In the genomic region with DNA sequence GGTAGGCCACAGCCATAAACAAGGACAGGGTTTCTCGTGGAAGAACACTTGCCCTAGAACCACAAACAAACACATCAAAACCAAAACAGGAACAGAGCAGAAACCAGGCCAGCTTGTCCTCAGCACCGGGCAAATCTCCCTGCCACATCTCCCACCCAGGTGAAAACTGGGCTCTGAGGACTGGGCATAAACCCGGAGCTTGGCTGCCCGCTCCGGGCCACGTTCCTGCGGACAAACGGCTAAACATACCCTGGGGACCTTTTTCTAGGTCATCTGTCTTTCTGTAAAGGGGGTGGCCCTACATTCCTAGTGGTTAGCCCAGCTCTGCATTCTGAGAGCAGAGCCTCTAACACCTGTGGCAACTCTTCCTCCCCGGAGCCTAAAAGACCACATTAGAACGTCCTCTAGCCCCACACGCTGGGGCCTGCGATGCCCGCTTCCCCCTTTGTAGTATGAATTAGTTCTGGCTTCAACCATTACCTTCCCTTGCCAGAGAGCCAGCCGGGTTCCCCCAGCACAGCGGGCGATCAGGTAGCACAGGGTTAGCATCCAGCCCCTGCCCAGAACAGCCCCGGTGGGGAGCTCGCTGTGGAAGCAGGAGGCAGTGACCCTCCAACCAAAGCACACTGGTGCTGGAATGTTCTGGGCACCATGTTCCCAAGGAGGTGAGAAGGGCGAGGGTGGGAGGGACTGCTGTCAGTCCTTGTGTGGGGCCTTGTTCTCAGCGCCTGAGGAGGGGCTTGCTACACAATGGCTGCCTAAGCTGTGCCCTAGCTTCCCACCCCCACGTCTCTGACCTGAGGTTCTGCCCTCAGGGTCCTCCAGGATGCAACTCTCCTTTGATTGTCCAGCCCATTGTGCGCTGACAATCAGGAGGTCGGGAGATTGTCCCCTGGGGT, we compare ENCODE assay signal across 16 mouse cellular contexts. TPM values are rescaled to one million over a fixed set of nuclear protein-coding genes. Genes with fewer than 3 reads are reported as not detected.
DNase-seq lines count a peak whose midpoint lies in the region; ATAC-seq and TF ChIP-seq lines count a peak whose summit lies in the region.
"Had no signal": no experiment of that assay in that cellular context is flagged by ENCODE, and none has a peak within 500 bp of the region (broad histone marks: within the 10 kb centered on the region; RNA-seq: fewer than 3 reads in every experiment).

No protein-coding gene starts in this region.

- no peaks in the 10 kb centered on the region for H3K9me3 ChIP-seq in neural tube, embryonic 12.5 days
- H3K9me3 ChIP-seq in neural tube, embryonic 15.5 days (replicated peaks) = no peaks in the 10 kb centered on the region
- H3K9me3 ChIP-seq in limb, embryonic 10.5 days (replicated peaks) = no peaks in the 10 kb centered on the region
- H3K9me3 ChIP-seq: intestine, embryonic 15.5 days had no signal

- 0 out of 2 replicates have a peak overlapping the region, but pooled peaks have one; percentile 5 for H3K4me2 ChIP-seq in neural tube, embryonic 12.5 days (replicated peaks)
- no peak overlapping the region for H3K4me2 ChIP-seq in neural tube, embryonic 15.5 days
- H3K4me2 ChIP-seq: intestine, embryonic 15.5 days had no signal

- DNase-seq in gastrocnemius, adult 2 months = no peak
- no peak for DNase-seq in gastrocnemius, postnatal 36 days
- no peak for DNase-seq in limb, embryonic 10.5 days (ENCODE audit: low spot score)
- no peak for DNase-seq in spleen, postnatal 4 days (ENCODE audit: low spot score in 2 of 2)
- no peak for DNase-seq in urinary bladder, postnatal 10 days (ENCODE audit: low spot score)
- DNase-seq: adrenal gland, adult 2 months; heart, adult 11 months; kidney, postnatal 14 days; lung, adult 18-20 months; right cerebral cortex, adult 18-20 months; thymus, adult 2 months had no signal

- peak overlapping the region; percentile 49 for H3K27ac ChIP-seq in gastrocnemius, adult 2 months
- no peak overlapping the region for H3K27ac ChIP-seq in neural tube, embryonic 12.5 days
- H3K27ac ChIP-seq in neural tube, embryonic 15.5 days (replicated peaks) = no peak overlapping the region
- peak overlapping the region; percentile 48 for H3K27ac ChIP-seq in limb, embryonic 10.5 days
- H3K27ac ChIP-seq: intestine, embryonic 15.5 days; macrophage had no signal

- H3K36me3 ChIP-seq in neural tube, embryonic 12.5 days = peaks cover 3% of the 10 kb centered on the region; the same call in 1 of the 2 replicates
- peaks cover 20% of the 10 kb centered on the region for H3K36me3 ChIP-seq in neural tube, embryonic 15.5 days
- no peaks in the 10 kb centered on the region for H3K36me3 ChIP-seq in limb, embryonic 10.5 days
- H3K36me3 ChIP-seq: intestine, embryonic 15.5 days had no signal

- no peak overlapping the region for H3K9ac ChIP-seq in neural tube, embryonic 12.5 days
- no peak overlapping the region for H3K9ac ChIP-seq in neural tube, embryonic 15.5 days (replicated peaks)
- H3K9ac ChIP-seq: intestine, embryonic 15.5 days had no signal

- H3K4me3 ChIP-seq in gastrocnemius, adult 2 months = peak overlapping the region; percentile 7
- no peak overlapping the region for H3K4me3 ChIP-seq in neural tube, embryonic 12.5 days
- H3K4me3 ChIP-seq in neural tube, embryonic 15.5 days (replicated peaks) = no peak overlapping the region
- no peak overlapping the region for H3K4me3 ChIP-seq in limb, embryonic 10.5 days
- H3K4me3 ChIP-seq: intestine, embryonic 15.5 days; myocyte had no signal

- intact Hi-C loops in gastrocnemius, adult 2 months (cut with DNase I) = no loop called here
- intact Hi-C loops in gastrocnemius, postnatal 36 days (cut with DNase I) = no loop called here

- H3K27me3 ChIP-seq in neural tube, embryonic 12.5 days (replicated peaks) = 0 out of 2 replicates have a peak, but pooled peaks cover 2% of the 10 kb centered on the region
- no peaks in the 10 kb centered on the region for H3K27me3 ChIP-seq in neural tube, embryonic 15.5 days (replicated peaks)
- H3K27me3 ChIP-seq in limb, embryonic 10.5 days (ENCODE audit: low read depth, poor library complexity, severe bottlenecking) = peaks cover 15% of the 10 kb centered on the region; the same call in 1 of the 2 replicates
- H3K27me3 ChIP-seq: intestine, embryonic 15.5 days had no signal

- ATAC-seq in neural tube, embryonic 12.5 days (ENCODE audit: low FRiP score, low read depth) = no peak
- ATAC-seq in neural tube, embryonic 15.5 days (ENCODE audit: low FRiP score) = no peak
- ATAC-seq: intestine, embryonic 15.5 days had no signal

- no peak for TF ChIP-seq CTCF in gastrocnemius, adult 2 months (IDR thresholded peaks at IDR 0.05)

- WGBS in neural tube, embryonic 12.5 days = 50% methylated on average over 23 of the region's 23 CpGs
- 47% methylated on average over 23 of the region's 23 CpGs for WGBS in neural tube, embryonic 15.5 days
- 68% methylated on average over 23 of the region's 23 CpGs for WGBS in limb, embryonic 10.5 days

- peaks cover 31% of the 10 kb centered on the region for H3K4me1 ChIP-seq in neural tube, embryonic 12.5 days
- peaks cover 31% of the 10 kb centered on the region for H3K4me1 ChIP-seq in neural tube, embryonic 15.5 days
- peaks cover 47% of the 10 kb centered on the region for H3K4me1 ChIP-seq in limb, embryonic 10.5 days
- H3K4me1 ChIP-seq: intestine, embryonic 15.5 days had no signal

RNA-seq across cellular contexts. Expression of a gene that starts 27.2 kb away (rescaled TPM):
- 1 to 10 TPM; 2.8 to 2.9 TPM for total RNA-seq in gastrocnemius, adult 2 months (2021)
- 1 to 10 TPM; 3.2 to 4.1 TPM for total RNA-seq in gastrocnemius, postnatal 36 days (2021)
- polyA plus RNA-seq in neural tube, embryonic 12.5 days (2016; fragmentation: Nextera tagmentation; extraction: Ambion mirVana) = 14.6 and 17.6 TPM in 2 replicates
- 38.2 and 46.2 TPM in 2 replicates for polyA plus RNA-seq in neural tube, embryonic 15.5 days (2015; fragmentation: Nextera tagmentation; extraction: Ambion mirVana)
- 0.78 and 1.7 TPM in 2 replicates for polyA plus RNA-seq in limb, embryonic 10.5 days (2016; fragmentation: Nextera tagmentation; extraction: Ambion mirVana)

Comparison
In these comparisons a context has a peak if more than half of its experiments do, and no peak if none do; other contexts are left out.
1. H3K27ac ChIP-seq: peak in gastrocnemius, adult 2 months (single experiment) and limb, embryonic 10.5 days (single experiment); none in neural tube, embryonic 12.5 days (single experiment) and neural tube, embryonic 15.5 days (single experiment).